Mouse (Mus musculus) bone marrow, adult 2 months (tissue): Measurements from ENCODE around the gene Kif3b.

Source experiments
- CTCF ChIP-seq: fragments of 200-500 bp; IDR thresholded peaks from 2 replicates; pipeline ENCODE4 v1.5.1; 2011; ENCODE audit warnings: low read length, control low read depth; ENCODE audit not compliant: control insufficient read depth, insufficient read depth
- POLR2A ChIP-seq: fragments of 200-500 bp; IDR thresholded peaks from 2 replicates; pipeline ENCODE4 v1.6.1; 2011; ENCODE audit warnings: low read depth, mild to moderate bottlenecking, control low read depth, low read length, borderline replicate concordance; ENCODE audit not compliant: control insufficient read depth

DNA sequence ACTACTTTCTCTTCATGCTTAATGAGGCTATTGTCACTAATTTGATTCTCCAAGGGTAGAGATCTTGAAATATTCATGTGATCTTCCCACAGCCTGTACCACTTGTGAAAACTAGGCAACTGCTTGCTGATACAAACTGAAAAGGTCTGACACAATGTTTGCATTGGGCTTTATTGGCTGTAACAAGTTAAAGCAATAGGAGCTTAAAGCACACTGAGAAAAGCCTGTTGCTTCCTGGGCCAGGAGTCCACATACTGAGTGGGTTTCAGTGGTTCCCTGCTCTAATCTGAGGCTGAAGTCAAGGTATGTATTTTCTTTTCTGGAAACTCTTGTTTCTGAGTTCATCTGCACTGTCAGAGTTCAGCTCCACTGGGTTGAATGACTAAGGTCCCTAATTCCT is 52.0 kb downstream of the Kif3b start:
- no peak for TF ChIP-seq POLR2A
- no peak for TF ChIP-seq CTCF
